Mouse (Mus musculus): ENCODE measurements around the gene Slc35c2. TPM values are rescaled to one million over a fixed set of nuclear protein-coding genes. Genes with fewer than 3 reads are reported as not detected.

Gene Slc35c2
- polyA plus RNA-seq, 1 experiment from 2014 or later, result 37.6 TPM

DNA sequence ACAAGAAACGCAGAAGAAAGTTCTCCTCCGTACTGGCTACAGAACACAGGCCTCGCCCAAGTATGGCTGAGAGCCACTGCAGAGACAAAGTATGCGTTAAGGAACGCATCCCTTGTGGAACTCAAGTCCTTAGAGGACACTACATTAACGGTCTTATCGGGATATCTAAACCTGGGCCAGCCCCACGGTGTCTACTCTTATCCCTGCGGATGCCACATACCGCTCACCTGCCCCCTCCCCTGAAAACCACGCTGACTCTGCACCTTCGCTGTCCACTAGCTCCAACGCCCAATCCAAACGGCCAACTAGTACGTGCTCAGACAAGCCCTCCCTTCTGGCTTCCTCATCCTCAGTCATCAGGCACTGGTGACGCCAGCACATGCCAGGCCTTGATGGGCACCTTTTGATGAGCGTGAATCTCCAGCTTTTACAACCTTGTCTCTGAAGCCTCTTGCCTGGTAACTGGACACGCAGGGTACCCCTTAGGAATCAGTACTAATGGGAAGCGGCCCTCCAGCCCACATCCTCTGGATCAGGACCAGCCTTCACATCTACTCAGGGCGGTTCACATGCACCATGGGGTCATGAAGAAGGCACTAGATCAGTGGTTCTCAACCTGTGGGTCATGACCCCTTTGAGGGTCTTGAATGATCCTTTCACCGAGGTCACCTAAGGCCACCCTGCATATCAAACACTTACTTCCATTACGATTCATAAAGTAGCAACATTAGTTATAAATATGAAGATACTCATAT is 34.5 kb upstream of the Slc35c2 start:
- peak overlapping the region; percentile 54 for H3K9ac ChIP-seq
- WGBS, result 77% methylated on average over 22 of the region's 22 CpGs
- H3K27me3 ChIP-seq (replicated peaks), result no peaks in the 10 kb centered on the region
- no peak for ATAC-seq (ENCODE audit: extremely low read depth, insufficient number of reproducible peaks, low FRiP score, low TSS enrichment)
- no peak overlapping the region for H3K4me2 ChIP-seq
- H3K36me3 ChIP-seq, result no peaks in the 10 kb centered on the region
- H3K27ac ChIP-seq (replicated peaks), result peak overlapping the region; percentile 76
- H3K4me1 ChIP-seq, result peaks cover 82% of the 10 kb centered on the region
- no peak overlapping the region for H3K4me3 ChIP-seq
- H3K9me3 ChIP-seq, result no peaks in the 10 kb centered on the region

DNA sequence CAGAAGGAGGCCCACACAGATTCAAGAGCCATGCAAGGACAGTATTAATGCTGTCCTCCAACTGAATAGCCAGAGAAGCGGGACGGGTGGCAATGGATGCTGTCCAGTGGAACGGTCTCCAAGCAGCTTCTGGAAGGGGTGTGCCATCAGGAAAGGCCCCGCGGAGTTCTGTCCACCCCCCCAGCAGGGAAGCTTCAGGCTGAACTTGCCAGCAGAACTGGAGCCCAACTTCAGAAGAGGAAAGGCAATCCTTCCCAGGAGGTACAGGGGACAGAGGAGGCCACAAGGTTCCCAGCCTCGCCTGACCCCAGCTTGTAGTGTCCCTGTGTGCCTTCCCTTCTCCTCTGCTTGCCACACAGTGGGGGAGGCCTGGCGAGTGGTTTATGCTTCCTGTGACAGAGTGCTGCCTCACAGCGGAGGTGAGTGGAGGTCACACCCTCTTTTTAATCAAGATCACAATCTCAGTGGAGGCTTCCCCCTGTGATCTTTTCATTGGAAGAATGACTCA is 33.8 kb upstream of the Slc35c2 start:
- peaks cover 85% of the 10 kb centered on the region for H3K4me1 ChIP-seq
- peak overlapping the region; percentile 76 for H3K27ac ChIP-seq (replicated peaks)
- H3K36me3 ChIP-seq, result 0 out of 2 replicates have a peak, but pooled peaks cover under 1% of the 10 kb centered on the region
- H3K4me3 ChIP-seq, result no peak overlapping the region
- ATAC-seq (ENCODE audit: extremely low read depth, insufficient number of reproducible peaks, low FRiP score, low TSS enrichment), result no peak
- H3K9ac ChIP-seq, result peak overlapping the region; percentile 54
- no peaks in the 10 kb centered on the region for H3K27me3 ChIP-seq (replicated peaks)
- 70% methylated on average over 8 of the region's 8 CpGs for WGBS
- H3K9me3 ChIP-seq, result no peaks in the 10 kb centered on the region
- H3K4me2 ChIP-seq, result peak overlapping the region; percentile 46

- Histone ChIP-seq H3K9me3 (no peaks in the 10 kb centered on the region), H3K4me2 (peak overlapping the region; percentile 46), H3K27ac (replicated peaks) (peak overlapping the region; percentile 76), H3K27me3 (replicated peaks) (no peaks in the 10 kb centered on the region), H3K4me3 (no peak overlapping the region), H3K36me3 (peaks cover 8% of the 10 kb centered on the region), H3K9ac (peak overlapping the region; percentile 54), H3K4me1 (peaks cover 86% of the 10 kb centered on the region)
- ATAC-seq (ENCODE audit: extremely low read depth, insufficient number of reproducible peaks, low FRiP score, low TSS enrichment), result no peak
- WGBS, result 42% methylated on average over 12 of the region's 12 CpGs
Observed at GRCm38 (mm10) chr2:165320531-165321150, 33.0 kb upstream of the Slc35c2 start.

- Histone ChIP-seq H3K27me3 (replicated peaks) (no peaks in the 10 kb centered on the region), H3K9ac (no peak overlapping the region), H3K4me1 (peaks cover 74% of the 10 kb centered on the region), H3K9me3 (no peaks in the 10 kb centered on the region), H3K4me3 (no peak overlapping the region), H3K27ac (replicated peaks) (peak overlapping the region; percentile 25; the same call in 1 of the 2 replicates), H3K36me3 (peaks cover 19% of the 10 kb centered on the region), H3K4me2 (no peak overlapping the region)
- no peak for ATAC-seq (ENCODE audit: extremely low read depth, insufficient number of reproducible peaks, low FRiP score, low TSS enrichment)
- 29% methylated on average over 4 of the region's 4 CpGs for WGBS
Observed at GRCm38 (mm10) chr2:165319503-165319902, 31.8 kb upstream of the Slc35c2 start.

- Histone ChIP-seq H3K9ac (no peak overlapping the region), H3K9me3 (no peaks in the 10 kb centered on the region), H3K4me3 (no peak overlapping the region), H3K27me3 (replicated peaks) (no peaks in the 10 kb centered on the region), H3K36me3 (peaks cover 25% of the 10 kb centered on the region), H3K4me1 (peaks cover 69% of the 10 kb centered on the region), H3K4me2 (no peak overlapping the region), H3K27ac (replicated peaks) (peak overlapping the region; percentile 25)
- no peak for ATAC-seq (ENCODE audit: extremely low read depth, insufficient number of reproducible peaks, low FRiP score, low TSS enrichment)
- WGBS, result 76% methylated on average over 7 of the region's 7 CpGs
Observed at GRCm38 (mm10) chr2:165318941-165319340, 31.3 kb upstream of the Slc35c2 start.

GRCm38 (mm10) chr2:165317621-165318263 is 30.1 kb upstream of the Slc35c2 start:
- Histone ChIP-seq H3K27ac (replicated peaks) (peak overlapping the region; percentile 57), H3K9ac (peak overlapping the region; percentile 38; the same call in 1 of the 2 replicates), H3K4me3 (no peak overlapping the region), H3K27me3 (replicated peaks) (no peaks in the 10 kb centered on the region), H3K36me3 (peaks cover 37% of the 10 kb centered on the region), H3K4me2 (0 out of 2 replicates have a peak overlapping the region, but pooled peaks have one; percentile 30), H3K9me3 (no peaks in the 10 kb centered on the region), H3K4me1 (peaks cover 63% of the 10 kb centered on the region)
- WGBS, result 42% methylated on average over 16 of the region's 16 CpGs
- no peak for ATAC-seq (ENCODE audit: extremely low read depth, insufficient number of reproducible peaks, low FRiP score, low TSS enrichment)

DNA sequence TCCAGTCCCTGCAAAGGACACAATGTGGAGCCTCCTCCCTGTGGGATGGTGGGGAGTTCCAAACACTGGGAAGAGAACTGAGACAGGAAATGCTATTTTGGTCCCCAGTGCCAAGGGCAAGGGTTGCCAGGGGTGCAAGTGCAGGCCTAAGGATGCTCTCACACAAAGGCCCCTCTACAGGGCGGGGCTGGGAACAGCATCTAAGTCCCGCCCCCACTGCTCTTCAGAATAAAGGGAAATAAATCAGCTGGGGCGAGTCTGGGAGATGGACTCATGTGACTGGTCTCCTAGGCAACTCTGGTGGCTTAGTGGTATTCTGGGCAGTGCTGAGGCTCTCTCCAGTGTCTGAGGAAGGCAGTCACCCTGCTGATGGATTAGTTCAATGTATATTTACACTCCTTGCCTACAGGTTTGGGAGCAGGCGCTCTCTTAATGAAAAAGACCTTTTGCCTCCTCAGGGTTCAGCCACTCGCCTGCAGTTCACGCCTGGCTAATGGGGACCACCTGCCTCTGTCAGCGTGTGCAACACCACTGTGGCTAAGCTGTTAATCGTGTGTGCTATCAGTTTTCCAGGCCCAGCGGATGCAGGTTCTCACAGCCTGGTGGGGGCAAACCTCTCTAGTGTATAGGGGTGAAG is 29.3 kb upstream of the Slc35c2 start:
- Histone ChIP-seq H3K9ac (peak overlapping the region; percentile 38; the same call in 1 of the 2 replicates), H3K27ac (replicated peaks) (peak overlapping the region; percentile 57), H3K36me3 (peaks cover 45% of the 10 kb centered on the region), H3K4me2 (peak overlapping the region; percentile 30; the same call in 1 of the 2 replicates), H3K27me3 (replicated peaks) (no peaks in the 10 kb centered on the region), H3K4me3 (no peak overlapping the region), H3K4me1 (peaks cover 57% of the 10 kb centered on the region), H3K9me3 (no peaks in the 10 kb centered on the region)
- 27% methylated on average over 9 of the region's 9 CpGs for WGBS
- no peak; the same call in 1 of the 2 replicates for ATAC-seq (ENCODE audit: extremely low read depth, insufficient number of reproducible peaks, low FRiP score, low TSS enrichment)

DNA sequence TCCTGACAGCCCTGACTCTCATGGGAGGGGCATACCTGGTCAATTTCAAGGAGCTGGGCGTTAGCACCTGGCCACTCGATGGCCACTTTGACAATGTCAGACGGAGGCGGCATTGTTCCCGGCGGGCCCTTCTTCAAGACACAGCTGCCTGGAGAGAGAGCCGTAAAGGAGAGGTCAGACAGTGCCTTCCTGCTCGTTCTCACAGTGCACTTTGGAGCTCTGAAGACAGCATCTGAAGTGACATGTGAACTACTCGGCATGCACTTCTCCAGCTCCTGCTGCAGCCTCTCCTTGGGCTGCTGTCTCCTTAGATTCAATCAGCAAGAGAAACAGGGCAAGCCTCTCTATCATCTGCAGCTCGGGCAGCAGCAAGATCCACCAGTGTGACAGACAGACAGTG is 28.5 kb upstream of the Slc35c2 start:
- H3K4me3 ChIP-seq, result no peak overlapping the region
- 62% methylated on average over 10 of the region's 10 CpGs for WGBS
- ATAC-seq (ENCODE audit: extremely low read depth, insufficient number of reproducible peaks, low FRiP score, low TSS enrichment), result no peak
- H3K27ac ChIP-seq (replicated peaks), result no peak overlapping the region
- H3K4me2 ChIP-seq, result no peak overlapping the region
- H3K9me3 ChIP-seq, result no peaks in the 10 kb centered on the region
- no peaks in the 10 kb centered on the region for H3K27me3 ChIP-seq (replicated peaks)
- peaks cover 50% of the 10 kb centered on the region for H3K4me1 ChIP-seq
- H3K9ac ChIP-seq, result no peak overlapping the region
- peaks cover 52% of the 10 kb centered on the region for H3K36me3 ChIP-seq

- WGBS, result 84% methylated on average over 8 of the region's 8 CpGs
- peaks cover 72% of the 10 kb centered on the region for H3K36me3 ChIP-seq
Observed at GRCm38 (mm10) chr2:165314197-165314596, 26.5 kb upstream of the Slc35c2 start.

DNA sequence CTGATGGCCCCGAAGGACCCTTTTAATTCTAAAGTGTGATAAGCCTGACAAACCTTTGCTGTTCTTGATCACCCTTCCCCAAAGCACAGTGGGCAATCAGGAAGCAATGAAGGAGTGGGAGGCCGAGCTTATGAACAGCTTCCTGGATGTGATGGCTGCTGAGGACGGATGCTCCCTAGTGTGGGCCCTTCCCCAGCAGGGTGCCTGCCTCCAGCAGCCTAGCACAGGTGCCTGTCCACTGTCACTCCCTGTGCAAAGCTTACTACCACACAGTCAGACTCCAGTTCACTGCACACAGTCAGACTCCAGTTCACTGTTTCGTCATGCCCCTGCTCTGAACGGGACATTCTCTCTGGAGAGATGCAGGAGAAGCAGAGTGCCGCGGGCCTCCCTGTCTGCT is 24.7 kb upstream of the Slc35c2 start:
- Histone ChIP-seq H3K9ac (no peak overlapping the region), H3K36me3 (peaks cover 88% of the 10 kb centered on the region), H3K4me1 (peaks cover 11% of the 10 kb centered on the region), H3K4me2 (no peak overlapping the region), H3K27ac (replicated peaks) (no peak overlapping the region), H3K9me3 (no peaks in the 10 kb centered on the region), H3K4me3 (no peak overlapping the region), H3K27me3 (replicated peaks) (no peaks in the 10 kb centered on the region)
- ATAC-seq (ENCODE audit: extremely low read depth, insufficient number of reproducible peaks, low FRiP score, low TSS enrichment), result no peak
- WGBS, result 67% methylated on average over 7 of the region's 7 CpGs

More at GRCm38 (mm10) chr2:165314197-165314596, 26.5 kb upstream of the Slc35c2 start:
- Histone ChIP-seq H3K9me3 (no peaks in the 10 kb centered on the region), H3K4me1 (peaks cover 30% of the 10 kb centered on the region), H3K9ac (no peak overlapping the region), H3K27ac (replicated peaks) (no peak overlapping the region), H3K27me3 (replicated peaks) (no peaks in the 10 kb centered on the region), H3K4me3 (no peak overlapping the region), H3K4me2 (no peak overlapping the region)
- no peak for ATAC-seq (ENCODE audit: extremely low read depth, insufficient number of reproducible peaks, low FRiP score, low TSS enrichment)

- Histone ChIP-seq H3K9me3 (no peaks in the 10 kb centered on the region), H3K27ac (replicated peaks) (no peak overlapping the region), H3K9ac (no peak overlapping the region), H3K27me3 (replicated peaks) (no peaks in the 10 kb centered on the region), H3K4me1 (peaks cover 3% of the 10 kb centered on the region), H3K4me3 (no peak overlapping the region), H3K36me3 (peaks cover 96% of the 10 kb centered on the region), H3K4me2 (no peak overlapping the region)
- ATAC-seq (ENCODE audit: extremely low read depth, insufficient number of reproducible peaks, low FRiP score, low TSS enrichment), result no peak
- WGBS, result 80% methylated on average over 12 of the region's 12 CpGs
Observed at GRCm38 (mm10) chr2:165311577-165311976, 23.9 kb upstream of the Slc35c2 start.
